In the genomic region with DNA sequence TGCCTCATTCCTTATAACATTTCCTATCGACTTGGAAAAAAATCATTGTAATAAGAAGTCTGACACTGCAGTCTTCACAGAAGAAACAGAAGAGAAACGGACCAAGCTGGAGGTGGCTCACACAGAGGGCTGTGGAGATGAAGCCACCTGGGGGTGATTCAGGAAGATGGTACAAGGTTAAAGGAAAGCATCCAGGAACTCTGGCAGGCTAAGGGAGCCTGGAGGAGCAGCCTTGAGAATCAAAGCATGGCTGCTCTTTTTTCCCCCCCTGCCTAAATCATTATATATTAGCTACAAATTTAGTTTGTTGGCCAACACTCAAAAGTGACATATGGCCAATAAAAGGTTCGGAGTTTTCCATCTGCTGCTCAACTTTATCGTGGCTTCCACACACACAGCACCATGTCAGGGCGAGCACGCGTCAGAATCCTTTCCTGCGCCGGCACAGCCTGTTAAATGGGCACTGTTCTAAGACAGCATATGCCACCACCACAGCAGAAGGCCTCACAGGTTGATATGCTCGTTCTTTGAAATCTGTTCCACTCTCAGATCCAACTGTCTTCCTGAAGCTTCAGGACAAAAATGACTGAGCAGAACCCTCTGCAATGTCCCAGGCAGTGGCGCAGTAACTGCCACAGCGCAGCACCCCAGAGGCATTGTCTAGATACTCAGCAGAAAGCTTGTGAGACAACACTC, we compare ENCODE assay signal across 8 mouse cellular contexts. TPM values are rescaled to one million over a fixed set of nuclear protein-coding genes. Genes with fewer than 3 reads are reported as not detected.
A peak's percentile ranks its signal among the peaks of the same experiment; 100 is the strongest.
DNase-seq lines count a peak whose midpoint lies in the region; ATAC-seq and TF ChIP-seq lines count a peak whose summit lies in the region.

No protein-coding gene starts in this region.

- peak; percentile 91 for DNase-seq in forebrain, embryonic 14.5 days (ENCODE audit: low spot score)
- DNase-seq in forebrain, embryonic 10.5 days (ENCODE audit: extremely low spot score, low spot score), result no peak
- peak; percentile 97 for DNase-seq in brain, adult 2 months (ENCODE audit: low read depth, low spot score)
- DNase-seq in limb, embryonic 14.5 days (ENCODE audit: low spot score), result peak; percentile 76
- DNase-seq in heart, embryonic 10.5 days (ENCODE audit: low spot score), result no peak
- no peak for DNase-seq in kidney, adult 9 months
- DNase-seq in gastrocnemius, adult 2 months, result no peak

- no peak for TF ChIP-seq CTCF in gastrocnemius, adult 2 months (IDR thresholded peaks at IDR 0.05)

- no peak overlapping the region for H3K4me3 ChIP-seq in forebrain, embryonic 14.5 days (ENCODE audit: low read depth, low read length)
- H3K4me3 ChIP-seq in forebrain, embryonic 10.5 days, result no peak overlapping the region
- H3K4me3 ChIP-seq in forebrain, embryonic 16.5 days (replicated peaks; ENCODE audit: low read length), result no peak overlapping the region
- no peak overlapping the region for H3K4me3 ChIP-seq in limb, embryonic 14.5 days (replicated peaks; ENCODE audit: low read length)
- no peak overlapping the region for H3K4me3 ChIP-seq in heart, embryonic 10.5 days
- no peak overlapping the region for H3K4me3 ChIP-seq in gastrocnemius, adult 2 months

- 0 out of 2 replicates have a peak, but pooled peaks cover 4% of the 10 kb centered on the region for H3K4me1 ChIP-seq in forebrain, embryonic 14.5 days (ENCODE audit: control insufficient read depth, insufficient read depth, low read length)
- no peaks in the 10 kb centered on the region; the same call in 1 of the 2 replicates for H3K4me1 ChIP-seq in forebrain, embryonic 10.5 days
- peaks cover 17% of the 10 kb centered on the region for H3K4me1 ChIP-seq in forebrain, embryonic 16.5 days (replicated peaks; ENCODE audit: control insufficient read depth, insufficient read depth, low read length)
- peaks cover 21% of the 10 kb centered on the region for H3K4me1 ChIP-seq in limb, embryonic 14.5 days (ENCODE audit: control insufficient read depth, insufficient read depth, low read length)
- H3K4me1 ChIP-seq in heart, embryonic 10.5 days, result peaks cover 4% of the 10 kb centered on the region; the same call in 1 of the 2 replicates

- peak overlapping the region; percentile 67; the same call in 1 of the 2 replicates for H3K27ac ChIP-seq in forebrain, embryonic 14.5 days (ENCODE audit: low read depth, low read length)
- H3K27ac ChIP-seq in forebrain, embryonic 10.5 days, result no peak overlapping the region
- peak overlapping the region; percentile 80 for H3K27ac ChIP-seq in forebrain, embryonic 16.5 days (ENCODE audit: low read length)
- peak overlapping the region; percentile 74 for H3K27ac ChIP-seq in limb, embryonic 14.5 days (replicated peaks; ENCODE audit: low read depth, low read length)
- no peak overlapping the region for H3K27ac ChIP-seq in heart, embryonic 10.5 days
- no peak overlapping the region for H3K27ac ChIP-seq in gastrocnemius, adult 2 months

- no peak overlapping the region for H3K4me2 ChIP-seq in forebrain, embryonic 14.5 days (ENCODE audit: low read length)
- H3K4me2 ChIP-seq in forebrain, embryonic 16.5 days (ENCODE audit: low read length), result peak overlapping the region; percentile 16; the same call in 1 of the 2 replicates
- H3K4me2 ChIP-seq in limb, embryonic 14.5 days (replicated peaks; ENCODE audit: low read depth, low read length, severe bottlenecking), result peak overlapping the region; percentile 27

- intact Hi-C loops in gastrocnemius, adult 2 months (cut with DNase I), result loop anchor here (10.0 kb wide), 1 partner anchor 153 kb away; no protein-coding TSS in a partner anchor

- 65% methylated on average over 12 of the region's 12 CpGs for WGBS in forebrain, embryonic 14.5 days
- 94% methylated on average over 12 of the region's 12 CpGs for WGBS in forebrain, embryonic 10.5 days
- WGBS in forebrain, embryonic 16.5 days, result 49% methylated on average over 12 of the region's 12 CpGs
- 53% methylated on average over 12 of the region's 12 CpGs for WGBS in limb, embryonic 14.5 days
- 90% methylated on average over 12 of the region's 12 CpGs for WGBS in heart, embryonic 10.5 days

- ATAC-seq in forebrain, embryonic 14.5 days, result peak; percentile 96
- ATAC-seq in forebrain, embryonic 16.5 days, result peak; percentile 98
- peak; percentile 58; the same call in 1 of the 2 replicates for ATAC-seq in limb, embryonic 14.5 days (ENCODE audit: low FRiP score, low read depth)

- no peaks in the 10 kb centered on the region for H3K36me3 ChIP-seq in forebrain, embryonic 14.5 days (ENCODE audit: control insufficient read depth, insufficient read depth, low read length)
- no peaks in the 10 kb centered on the region for H3K36me3 ChIP-seq in forebrain, embryonic 10.5 days (replicated peaks)
- H3K36me3 ChIP-seq in forebrain, embryonic 16.5 days (ENCODE audit: control insufficient read depth, insufficient read depth), result no peaks in the 10 kb centered on the region
- no peaks in the 10 kb centered on the region for H3K36me3 ChIP-seq in limb, embryonic 14.5 days (ENCODE audit: control insufficient read depth, insufficient read depth, low read length)
- H3K36me3 ChIP-seq in heart, embryonic 10.5 days, result no peaks in the 10 kb centered on the region

- H3K27me3 ChIP-seq in forebrain, embryonic 14.5 days (replicated peaks; ENCODE audit: control insufficient read depth, insufficient read depth, low read length), result no peaks in the 10 kb centered on the region
- no peaks in the 10 kb centered on the region for H3K27me3 ChIP-seq in forebrain, embryonic 10.5 days (ENCODE audit: poor library complexity, severe bottlenecking)
- no peaks in the 10 kb centered on the region for H3K27me3 ChIP-seq in forebrain, embryonic 16.5 days (replicated peaks; ENCODE audit: control insufficient read depth, insufficient read depth, low read length)
- H3K27me3 ChIP-seq in limb, embryonic 14.5 days (ENCODE audit: control insufficient read depth, insufficient read depth, low read length), result no peaks in the 10 kb centered on the region
- H3K27me3 ChIP-seq in heart, embryonic 10.5 days (ENCODE audit: insufficient read depth, poor library complexity, severe bottlenecking), result no peaks in the 10 kb centered on the region

- H3K9ac ChIP-seq in forebrain, embryonic 14.5 days (ENCODE audit: low read length), result no peak overlapping the region
- H3K9ac ChIP-seq in forebrain, embryonic 16.5 days (replicated peaks; ENCODE audit: low read depth, low read length), result no peak overlapping the region
- H3K9ac ChIP-seq in limb, embryonic 14.5 days (ENCODE audit: low read depth, low read length, severe bottlenecking), result peak overlapping the region; percentile 4; the same call in 1 of the 2 replicates

- no peaks in the 10 kb centered on the region for H3K9me3 ChIP-seq in forebrain, embryonic 14.5 days (replicated peaks; ENCODE audit: control insufficient read depth, low read length)
- H3K9me3 ChIP-seq in forebrain, embryonic 10.5 days, result no peaks in the 10 kb centered on the region
- no peaks in the 10 kb centered on the region for H3K9me3 ChIP-seq in forebrain, embryonic 16.5 days (ENCODE audit: control insufficient read depth, low read length)
- H3K9me3 ChIP-seq in limb, embryonic 14.5 days (ENCODE audit: control insufficient read depth, low read length), result no peaks in the 10 kb centered on the region
- no peaks in the 10 kb centered on the region for H3K9me3 ChIP-seq in heart, embryonic 10.5 days

- no peak for TF ChIP-seq POLR2A in limb, embryonic 14.5 days (IDR thresholded peaks at IDR 0.05; ENCODE audit: borderline replicate concordance, extremely low read depth, insufficient read depth, insufficient read length)

RNA-seq across cellular contexts. Expression of a gene that starts 36.2 kb away (rescaled TPM):
- 3.6 and 4.6 TPM in 2 replicates for polyA plus RNA-seq in forebrain, embryonic 14.5 days (2014; fragmentation: Nextera tagmentation; extraction: Ambion mirVana)
- polyA plus RNA-seq in forebrain, embryonic 10.5 days (2016; fragmentation: Nextera tagmentation; extraction: Ambion mirVana), result 3.9 and 5.4 TPM in 2 replicates
- 4.0 and 4.7 TPM in 2 replicates for polyA plus RNA-seq in forebrain, embryonic 16.5 days (2015; fragmentation: Nextera tagmentation; extraction: Ambion mirVana)
- 0.86 and 0.97 TPM in 2 replicates for polyA plus RNA-seq in limb, embryonic 14.5 days (2012; rRNA removed)
- 5.9 and 6.8 TPM in 2 replicates for polyA plus RNA-seq in limb, embryonic 14.5 days (2014; fragmentation: Nextera tagmentation; extraction: Ambion mirVana)
- 3.1 and 4.8 TPM in 2 replicates for polyA plus RNA-seq in heart, embryonic 10.5 days (2016; fragmentation: Nextera tagmentation; extraction: Ambion mirVana)
- not detected for total RNA-seq in gastrocnemius, adult 2 months (2021)

Comparison
In these comparisons a context has a peak if more than half of its experiments do, and no peak if none do; other contexts are left out.
1. DNase-seq: peak in forebrain, embryonic 14.5 days (single experiment), brain, adult 2 months (single experiment) and limb, embryonic 14.5 days (single experiment); none in forebrain, embryonic 10.5 days (single experiment), heart, embryonic 10.5 days (single experiment), kidney, adult 9 months (single experiment) and gastrocnemius, adult 2 months (single experiment).
2. H3K27ac ChIP-seq: peak in forebrain, embryonic 14.5 days (single experiment), forebrain, embryonic 16.5 days (single experiment) and limb, embryonic 14.5 days (single experiment); none in forebrain, embryonic 10.5 days (single experiment), heart, embryonic 10.5 days (single experiment) and gastrocnemius, adult 2 months (single experiment).
3. Peak in every context shown above with its lines, with median percentiles within 50 percentile points of each other: ATAC-seq.